Mouse (Mus musculus) C2C12 (cell line): ENCODE measurements around the gene 1700057G04Rik.

ENCODE experiments used
- CTCF ChIP-seq: IDR thresholded peaks from one replicate; pipeline ENCODE4 v1.5.1; 2011; ENCODE audit not compliant: control insufficient read depth, insufficient read depth, insufficient read length
- FOSL1 ChIP-seq: IDR thresholded peaks from one replicate; pipeline ENCODE4 v1.8.0; 2011; ENCODE audit warnings: mild to moderate bottlenecking, low read length; ENCODE audit not compliant: poor library complexity, insufficient read depth, severe bottlenecking
- MYOD1 ChIP-seq: IDR thresholded peaks from one replicate; pipeline ENCODE4 v1.6.1; 2011; ENCODE audit warnings: low read depth; ENCODE audit not compliant: control insufficient read depth, insufficient read length

- no peak for TF ChIP-seq CTCF
- no peak for TF ChIP-seq MYOD1
- TF ChIP-seq FOSL1: no peak
These were observed 41.4 kb upstream of the 1700057G04Rik start for GRCm38 (mm10) chr9:92267732-92268131.
